Mouse (Mus musculus) induced T-regulatory cell, adult 2 months (primary cell): Measurements from ENCODE around the gene Ahcyl2.
"Not testable (repeated sequence)": the region's sequence is repeated elsewhere in the genome, so short reads cannot be mapped to it uniquely, and the experiment has no call there.

Experiments used
- DNase-seq: peaks from one replicate; pipeline ENCODE4 v3.0.0-alpha.2; 2012; ENCODE audit warnings: low read depth

Ahcyl2 gene

GRCm38 (mm10) chr6:29815634-29816033 is 47.8 kb downstream of the Ahcyl2 start:
- no peak for DNase-seq

DNA sequence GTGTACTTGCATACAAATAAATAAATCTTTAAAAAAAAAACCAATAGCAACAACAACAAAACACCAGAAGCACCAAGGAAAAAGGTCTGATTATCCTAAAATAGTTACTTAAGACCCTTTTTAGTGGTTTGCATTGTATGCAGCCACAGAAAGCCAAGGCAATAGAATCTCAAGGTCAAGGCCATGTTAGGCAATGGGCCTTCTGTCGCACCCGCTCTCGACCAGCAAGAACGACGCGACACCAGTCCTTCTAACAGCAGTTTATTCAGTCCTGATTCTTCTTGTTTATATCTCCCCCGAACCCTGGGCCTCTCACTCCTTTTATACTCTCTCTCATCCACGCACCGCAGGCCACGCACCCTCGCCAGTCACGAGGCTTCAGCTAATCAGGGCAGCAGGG is 48.6 kb downstream of the Ahcyl2 start:
- DNase-seq = not testable (repeated sequence)

DNA sequence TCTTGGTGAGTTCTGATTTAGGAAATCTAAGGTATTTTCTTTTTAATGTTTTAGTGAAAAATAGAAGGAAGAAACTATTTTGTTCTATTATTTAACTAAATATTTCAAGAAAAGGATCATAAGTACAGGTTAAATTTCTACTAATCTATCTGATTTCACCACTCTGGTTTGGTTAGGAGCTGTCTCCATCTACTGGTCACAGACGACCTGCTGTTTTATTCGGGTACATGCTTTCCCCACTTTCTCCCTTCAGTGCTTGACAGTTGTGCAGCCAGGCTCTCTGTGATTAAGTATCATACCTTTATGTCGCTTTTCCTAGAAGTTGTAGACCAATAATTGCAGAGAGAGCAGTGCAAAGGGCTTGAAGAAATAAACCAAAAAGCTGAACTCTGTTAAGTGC is 51.5 kb downstream of the Ahcyl2 start:
- peak; percentile 71 for DNase-seq

DNA sequence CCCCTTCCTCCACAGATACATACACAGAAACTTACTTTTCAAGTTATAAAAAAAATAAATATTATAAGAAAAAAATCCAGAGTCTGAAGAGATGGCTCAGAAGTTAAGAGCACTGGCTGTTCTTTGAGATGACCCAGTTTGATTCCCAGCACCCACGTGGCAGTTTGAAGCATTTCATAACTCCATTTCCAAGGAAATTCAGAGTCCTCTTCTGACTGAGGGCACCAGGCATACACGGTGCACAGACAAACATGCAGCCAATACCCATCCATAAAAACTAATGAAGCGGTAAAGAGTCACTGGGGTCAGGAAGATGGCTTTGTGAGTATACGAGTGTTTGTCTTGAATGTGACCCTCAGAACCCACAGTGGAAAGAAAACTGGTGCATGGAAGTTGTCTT is 52.5 kb downstream of the Ahcyl2 start:
- no peak for DNase-seq

DNA sequence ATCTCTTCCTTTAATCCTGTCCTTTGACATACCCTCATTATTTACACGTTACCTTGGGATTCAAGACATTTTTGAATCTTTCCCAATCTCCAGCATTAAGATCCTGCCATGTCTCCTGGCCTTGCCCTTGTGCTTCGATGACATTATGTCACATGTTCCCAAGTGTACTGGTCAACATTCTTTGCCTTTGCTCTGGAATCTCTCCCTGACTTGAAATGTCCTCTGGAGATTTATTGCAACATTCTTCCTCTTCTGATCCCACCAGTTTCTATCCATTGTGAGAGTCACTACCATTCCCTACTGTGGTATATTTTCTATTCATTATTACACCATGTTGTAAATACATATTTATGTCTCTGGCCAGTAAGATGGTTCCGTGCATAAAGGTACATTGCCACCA is 53.1 kb downstream of the Ahcyl2 start:
- DNase-seq = no peak

- DNase-seq = no peak
Measured at GRCm38 (mm10) chr6:29821770-29822169, 54.0 kb downstream of the Ahcyl2 start.

DNA sequence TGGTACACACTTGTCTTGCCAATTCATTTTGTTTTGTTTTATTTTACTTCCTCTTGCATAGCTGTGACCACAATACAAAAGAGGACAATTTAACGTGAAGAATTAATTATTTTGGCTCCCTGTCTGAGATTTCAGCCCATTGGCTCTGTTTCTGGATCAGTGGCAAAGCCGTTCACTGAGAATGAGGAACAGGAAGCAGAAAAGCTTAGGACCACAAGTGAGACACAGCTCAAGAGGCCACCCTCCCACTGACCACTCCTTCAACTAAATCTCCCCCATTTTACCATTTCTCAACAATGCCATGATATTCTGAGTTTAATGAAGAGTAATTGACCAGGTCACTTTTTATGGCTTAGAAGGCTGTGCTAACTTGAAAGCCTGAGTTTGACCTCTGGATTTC is 57.5 kb downstream of the Ahcyl2 start:
- no peak for DNase-seq

- peak; percentile 67 for DNase-seq
Measured at GRCm38 (mm10) chr6:29827291-29828242, 59.8 kb downstream of the Ahcyl2 start.

DNA sequence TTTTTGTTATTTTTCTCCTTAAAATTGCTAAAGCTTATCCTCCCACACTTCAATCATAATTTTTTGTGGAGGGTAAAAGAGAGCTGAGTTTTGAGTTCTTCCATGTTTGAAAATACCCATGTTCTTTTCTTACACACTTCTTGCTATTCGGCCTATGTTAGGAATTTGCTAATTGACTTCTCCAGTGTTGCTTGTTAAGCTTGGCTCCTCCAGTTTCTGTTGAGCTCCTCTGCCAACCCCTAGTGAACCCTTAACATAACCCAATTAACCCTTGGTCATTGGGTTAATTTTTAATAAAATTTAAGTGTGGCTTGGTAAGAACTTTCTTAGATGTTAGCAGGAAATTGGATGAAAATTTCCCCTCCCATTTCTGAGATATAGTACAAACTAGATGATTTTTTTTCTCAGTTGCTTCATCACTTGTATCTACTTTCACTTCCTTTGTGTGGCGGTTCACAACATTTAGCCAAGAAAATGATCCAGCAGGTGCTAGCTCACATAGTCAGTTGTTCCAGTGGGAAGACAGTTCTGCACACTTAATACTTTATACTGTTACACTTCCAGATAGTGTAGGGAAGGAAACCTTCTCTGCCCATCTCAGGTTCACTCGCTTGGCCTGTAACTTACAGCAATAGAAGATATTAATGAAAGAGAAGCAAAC is 60.9 kb downstream of the Ahcyl2 start:
- peak; percentile 46 for DNase-seq

GRCm38 (mm10) chr6:29832356-29832755 is 64.5 kb downstream of the Ahcyl2 start:
- DNase-seq = no peak

- no peak for DNase-seq
Measured at GRCm38 (mm10) chr6:29833117-29833516, 65.3 kb downstream of the Ahcyl2 start.

- DNase-seq = peak; percentile 78
Measured at GRCm38 (mm10) chr6:29833568-29834255, 65.9 kb downstream of the Ahcyl2 start.

DNA sequence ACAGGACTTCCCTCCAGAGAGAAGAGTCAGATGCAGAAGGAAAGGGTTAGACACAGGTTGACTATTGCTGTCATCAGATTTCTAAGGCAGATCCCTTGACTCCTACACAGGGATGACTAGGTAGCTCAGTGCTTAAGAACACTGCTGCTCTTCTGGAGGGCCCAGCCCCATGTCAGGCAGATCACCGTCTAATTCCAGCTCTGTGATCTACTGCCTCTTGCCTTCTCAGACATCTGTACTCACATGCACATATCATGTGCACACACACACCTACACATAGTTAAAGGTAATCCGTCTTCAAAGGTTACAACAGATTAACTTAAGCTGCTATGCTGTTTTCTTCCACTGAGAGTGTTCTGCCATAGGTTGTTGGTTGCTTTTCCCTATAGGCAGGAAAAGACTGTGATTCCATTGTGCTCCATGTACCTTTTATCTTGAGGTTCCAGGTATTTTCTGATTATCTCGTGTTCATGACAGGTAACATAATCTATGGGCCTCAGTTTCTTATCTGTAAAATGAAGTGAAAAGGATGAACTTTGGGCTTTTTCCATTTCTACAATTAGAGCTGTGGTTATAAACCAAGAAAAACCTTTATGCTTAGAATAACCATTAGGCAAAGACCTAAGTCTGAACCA is 67.8 kb downstream of the Ahcyl2 start:
- no peak for DNase-seq

DNA sequence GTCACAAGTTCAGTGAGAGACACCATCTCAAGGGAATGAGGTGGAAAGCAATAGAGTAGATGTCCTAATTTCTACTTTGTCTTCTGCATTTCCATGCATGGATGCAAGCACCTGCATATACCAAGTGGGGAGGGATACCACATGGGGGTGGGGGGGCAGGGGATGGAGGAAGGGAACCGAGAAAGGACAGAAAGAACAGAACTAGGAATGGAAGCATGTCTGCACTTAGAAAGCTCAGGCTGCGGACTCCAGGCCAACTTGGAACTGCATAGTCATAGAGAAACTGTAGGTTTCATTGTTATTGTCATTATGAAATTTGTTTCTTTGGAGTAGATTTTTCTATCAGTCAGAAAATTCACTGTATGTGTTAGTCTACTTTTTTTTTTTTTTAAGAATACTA is 69.8 kb downstream of the Ahcyl2 start:
- DNase-seq = peak; percentile 36

GRCm38 (mm10) chr6:29838531-29838930 is 70.7 kb downstream of the Ahcyl2 start:
- DNase-seq = peak; percentile 70

DNA sequence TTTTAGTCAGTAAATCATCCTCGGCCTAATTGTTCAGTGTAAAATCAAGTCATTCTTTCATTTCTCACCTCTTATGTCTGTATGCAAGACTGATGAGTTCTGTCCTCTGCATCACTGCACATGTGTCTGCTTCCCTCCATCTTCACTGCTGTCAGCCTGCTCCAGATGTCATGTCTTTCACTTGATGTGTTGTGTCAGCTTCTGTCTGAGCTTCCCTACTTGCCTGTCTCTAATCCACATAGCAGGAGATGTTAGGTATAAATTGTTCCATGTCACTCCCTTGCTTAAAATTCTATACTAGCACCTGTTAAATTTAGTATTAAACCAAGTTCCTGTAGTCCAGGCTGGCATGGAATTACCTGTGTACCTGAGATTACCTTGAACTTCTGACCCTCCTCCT is 72.2 kb downstream of the Ahcyl2 start:
- no peak for DNase-seq

GRCm38 (mm10) chr6:29841461-29841860 is 73.7 kb downstream of the Ahcyl2 start:
- no peak for DNase-seq

- DNase-seq = no peak
Measured at GRCm38 (mm10) chr6:29847643-29848166, 79.9 kb downstream of the Ahcyl2 start.

DNA sequence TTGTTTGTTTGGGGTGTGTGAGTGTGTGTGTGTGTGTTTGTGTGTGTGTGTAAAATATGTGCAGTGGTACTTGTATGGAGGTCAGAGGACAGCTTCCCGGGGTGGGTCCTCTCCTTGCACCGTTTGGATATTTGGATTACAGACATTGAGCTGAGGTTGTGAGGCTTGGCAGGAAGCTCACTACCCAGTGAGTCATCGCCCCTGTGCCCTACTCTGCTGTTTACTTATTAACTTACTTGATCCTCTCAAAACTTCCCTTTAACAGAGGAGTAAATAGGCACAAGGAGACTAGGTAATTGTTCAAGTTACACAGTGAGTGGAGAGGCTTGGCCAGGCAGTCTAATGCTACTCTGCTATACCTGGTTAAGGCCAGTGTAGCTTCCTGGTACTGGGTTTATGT is 81.0 kb downstream of the Ahcyl2 start:
- DNase-seq = no peak

GRCm38 (mm10) chr6:29850096-29850495 is 82.3 kb downstream of the Ahcyl2 start:
- no peak for DNase-seq

DNA sequence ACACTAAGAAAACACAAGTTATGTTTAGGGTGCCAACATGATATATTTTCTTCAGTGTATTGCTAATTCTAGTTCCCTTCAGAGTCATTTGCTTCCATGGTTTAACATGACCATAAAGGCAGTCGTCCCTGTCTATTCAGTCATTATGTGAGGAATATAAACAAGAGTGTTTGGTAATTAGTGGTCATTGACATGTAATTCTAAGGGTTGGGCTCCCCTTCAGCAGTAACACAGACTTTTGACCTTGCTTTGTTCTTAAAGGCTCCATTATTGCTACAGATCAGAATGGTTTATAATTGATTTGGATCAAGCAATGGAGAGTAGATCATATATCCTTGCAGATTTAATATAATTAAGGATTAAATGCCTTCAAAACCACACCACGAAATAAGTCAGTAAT is 82.9 kb downstream of the Ahcyl2 start:
- no peak for DNase-seq

DNA sequence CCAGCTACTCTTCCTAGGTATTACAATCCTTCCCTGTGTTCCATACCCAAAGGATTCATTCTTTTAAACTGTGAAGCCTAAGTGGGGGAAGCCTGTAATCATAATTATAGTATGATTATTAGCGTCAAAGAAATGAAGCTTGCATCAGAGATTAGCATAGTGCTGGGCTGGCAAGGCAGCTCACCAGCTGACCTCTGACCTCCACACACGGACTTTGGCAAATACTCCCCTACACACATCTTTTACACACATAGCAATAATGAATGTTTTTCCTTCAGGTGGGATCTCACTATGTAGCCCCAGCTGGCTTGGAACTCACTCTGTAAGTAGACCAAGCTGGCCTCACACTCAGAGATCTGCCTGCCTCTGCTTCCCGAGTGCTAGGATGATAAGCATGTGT is 84.1 kb downstream of the Ahcyl2 start:
- no peak for DNase-seq
